Mouse (Mus musculus): ENCODE measurements around the gene Vamp9. TPM values are rescaled to one million over a fixed set of nuclear protein-coding genes. Genes with fewer than 3 reads are reported as not detected.

Gene Vamp9
- polyA plus RNA-seq, 1 experiment = not detected

DNA sequence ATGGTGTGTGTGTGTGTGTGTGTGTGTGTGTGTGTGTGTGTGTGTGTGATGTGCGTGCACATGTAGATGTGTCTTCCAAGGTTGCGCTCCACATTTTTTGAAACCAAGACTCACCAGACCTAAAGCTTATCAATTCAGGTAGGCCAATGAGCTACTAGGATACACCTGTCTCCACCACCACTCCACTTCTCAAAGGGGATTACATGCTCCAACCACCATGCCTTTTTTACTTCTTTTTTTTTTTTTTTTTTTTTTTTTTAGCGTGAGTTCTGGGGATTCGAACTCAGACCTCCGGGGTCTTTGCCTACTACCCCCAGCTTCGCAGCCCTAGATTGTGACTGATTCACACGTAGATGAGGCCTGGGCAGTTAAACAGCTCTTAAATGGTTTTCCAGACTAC lies 323 bp upstream of the Vamp9 start:
- Histone ChIP-seq H3K27ac (replicated peaks; ENCODE audit: low read depth, low read length) (no peak overlapping the region), H3K4me1 (ENCODE audit: control insufficient read depth, insufficient read depth, insufficient read length, low read length) (no peaks in the 10 kb centered on the region), H3K4me3 (ENCODE audit: insufficient read depth, low read depth, low read length) (no peak overlapping the region)

DNA sequence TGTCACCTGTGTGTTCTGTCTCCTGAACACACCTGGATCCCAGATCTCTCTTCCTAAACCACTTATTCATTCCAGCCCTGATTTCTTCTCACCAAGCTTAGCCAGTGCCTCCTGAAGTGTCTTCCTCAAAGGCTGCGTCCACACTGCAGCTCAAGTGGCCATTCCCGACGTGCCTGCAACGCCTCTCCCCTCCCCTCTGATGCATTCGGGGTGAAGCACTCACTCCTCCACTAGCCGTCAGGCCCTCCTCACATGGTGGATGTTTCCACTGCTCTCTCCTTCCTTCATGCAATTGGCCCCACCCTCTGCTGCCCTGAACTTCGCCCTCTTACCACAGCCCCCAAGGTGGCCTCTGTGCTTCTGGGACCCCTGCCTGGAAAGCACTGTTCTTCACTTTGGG lies 9.4 kb downstream of the Vamp9 start:
- Histone ChIP-seq H3K27ac (replicated peaks; ENCODE audit: low read depth, low read length) (no peak overlapping the region), H3K4me1 (ENCODE audit: control insufficient read depth, insufficient read depth, insufficient read length, low read length) (no peaks in the 10 kb centered on the region), H3K4me3 (ENCODE audit: insufficient read depth, low read depth, low read length) (no peak overlapping the region)

DNA sequence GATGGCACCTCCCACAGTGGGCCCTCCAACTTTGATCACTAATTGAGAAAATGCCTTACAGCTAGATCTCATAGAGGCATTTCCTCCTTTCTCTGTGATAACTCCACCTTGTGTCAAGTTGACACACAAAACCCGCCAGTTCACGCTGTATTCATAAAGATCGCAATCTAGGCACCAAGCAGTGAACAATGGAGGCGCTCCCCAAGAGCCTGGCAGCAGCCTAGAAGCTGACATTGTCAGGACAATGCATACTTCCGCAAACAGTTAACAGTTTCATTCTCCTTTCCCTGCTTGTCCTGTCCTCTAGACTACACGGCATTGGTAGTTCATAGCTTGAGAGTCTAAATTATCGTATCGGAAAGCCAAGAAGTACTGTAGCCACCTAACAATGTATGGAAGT lies 16.0 kb downstream of the Vamp9 start:
- H3K4me3 ChIP-seq (ENCODE audit: insufficient read depth, low read depth, low read length) = no peak overlapping the region
- H3K27ac ChIP-seq (replicated peaks; ENCODE audit: low read depth, low read length) = no peak overlapping the region
- H3K4me1 ChIP-seq (ENCODE audit: control insufficient read depth, insufficient read depth, insufficient read length, low read length) = no peaks in the 10 kb centered on the region

DNA sequence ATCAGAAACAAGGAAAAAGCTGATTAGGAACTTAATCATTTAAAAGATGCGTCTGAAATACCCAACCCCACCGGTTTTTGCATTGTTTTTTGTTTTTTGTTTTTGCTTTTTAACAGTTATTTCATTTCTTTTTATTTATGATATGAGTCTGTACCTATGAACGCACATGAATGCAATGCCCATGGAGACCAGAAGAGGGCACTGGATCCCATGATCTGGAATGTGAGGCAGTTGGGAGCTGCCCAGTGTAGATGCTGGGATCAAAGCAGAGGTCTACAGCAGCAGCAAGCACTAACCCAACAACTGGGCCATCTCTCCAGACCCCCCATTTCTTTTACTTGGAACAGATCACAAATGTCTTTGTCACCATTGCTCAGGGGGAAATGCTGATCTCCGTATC lies 21.9 kb downstream of the Vamp9 start:
- Histone ChIP-seq H3K27ac (replicated peaks; ENCODE audit: low read depth, low read length) (no peak overlapping the region), H3K4me3 (ENCODE audit: insufficient read depth, low read depth, low read length) (no peak overlapping the region), H3K4me1 (ENCODE audit: control insufficient read depth, insufficient read depth, insufficient read length, low read length) (no peaks in the 10 kb centered on the region)

DNA sequence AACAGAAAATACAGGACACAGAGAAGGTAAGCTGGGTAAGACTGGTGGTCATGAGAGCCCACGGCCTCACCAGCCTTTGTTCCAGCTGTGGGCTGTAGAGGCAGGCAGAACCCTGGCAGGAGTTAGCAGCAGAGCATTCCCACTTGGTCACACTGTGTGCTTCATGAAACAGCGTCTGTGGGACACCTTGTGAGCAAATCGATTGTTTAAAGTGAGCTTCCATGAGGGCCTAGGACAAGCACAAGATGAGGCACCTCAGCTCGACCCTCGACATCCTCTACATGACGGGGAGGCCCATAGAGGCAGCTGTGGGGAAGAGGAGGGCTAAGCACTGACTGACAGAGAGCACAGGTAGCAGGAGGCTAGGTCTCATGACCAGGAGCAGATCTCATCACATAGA lies 25.9 kb downstream of the Vamp9 start:
- H3K27ac ChIP-seq (replicated peaks; ENCODE audit: low read depth, low read length) = no peak overlapping the region
- no peaks in the 10 kb centered on the region for H3K4me1 ChIP-seq (ENCODE audit: control insufficient read depth, insufficient read depth, insufficient read length, low read length)
- H3K4me3 ChIP-seq (ENCODE audit: insufficient read depth, low read depth, low read length) = no peak overlapping the region

DNA sequence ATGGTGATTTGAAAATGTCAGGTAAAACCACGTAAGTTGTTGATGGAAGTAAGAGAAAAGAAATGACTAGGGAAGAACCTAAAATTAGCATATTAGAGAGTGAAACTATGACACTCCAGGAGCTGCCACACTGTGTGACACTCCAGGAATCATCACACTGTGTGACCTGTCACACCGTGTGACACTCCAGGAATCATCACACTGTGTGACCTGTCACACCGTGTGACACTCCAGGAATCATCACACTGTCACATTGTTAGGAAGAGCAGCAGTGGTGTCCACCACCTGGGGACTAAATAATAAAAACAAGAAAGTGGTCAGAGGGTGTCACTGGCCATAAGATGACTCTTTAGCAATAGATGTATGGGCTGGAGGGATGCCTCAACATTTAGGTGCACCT lies 33.4 kb downstream of the Vamp9 start:
- H3K27ac ChIP-seq (replicated peaks; ENCODE audit: low read depth, low read length) = no peak overlapping the region
- no peak overlapping the region for H3K4me3 ChIP-seq (ENCODE audit: insufficient read depth, low read depth, low read length)
- no peaks in the 10 kb centered on the region for H3K4me1 ChIP-seq (ENCODE audit: control insufficient read depth, insufficient read depth, insufficient read length, low read length)

DNA sequence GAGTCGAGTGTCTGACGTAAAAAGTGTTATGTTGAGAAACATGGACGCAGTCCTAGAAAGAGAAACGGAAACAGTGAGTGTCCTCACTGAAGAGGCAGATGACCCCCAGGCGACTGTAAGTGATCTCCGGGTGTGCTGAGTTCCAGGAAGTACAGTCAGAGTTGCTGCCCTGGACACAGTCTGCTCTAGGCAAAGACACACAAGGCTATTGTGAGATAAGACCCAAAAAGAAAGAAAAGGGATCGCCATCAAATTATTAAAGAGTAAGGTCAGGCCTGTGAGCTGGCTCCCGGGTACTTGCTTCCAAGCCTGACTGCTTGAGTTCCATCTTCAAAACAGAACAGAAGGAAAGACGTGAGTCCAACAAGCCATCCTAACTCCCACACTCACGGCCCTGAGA lies 35.2 kb downstream of the Vamp9 start:
- Histone ChIP-seq H3K4me1 (ENCODE audit: control insufficient read depth, insufficient read depth, insufficient read length, low read length) (no peaks in the 10 kb centered on the region), H3K27ac (replicated peaks; ENCODE audit: low read depth, low read length) (no peak overlapping the region), H3K4me3 (ENCODE audit: insufficient read depth, low read depth, low read length) (no peak overlapping the region)

DNA sequence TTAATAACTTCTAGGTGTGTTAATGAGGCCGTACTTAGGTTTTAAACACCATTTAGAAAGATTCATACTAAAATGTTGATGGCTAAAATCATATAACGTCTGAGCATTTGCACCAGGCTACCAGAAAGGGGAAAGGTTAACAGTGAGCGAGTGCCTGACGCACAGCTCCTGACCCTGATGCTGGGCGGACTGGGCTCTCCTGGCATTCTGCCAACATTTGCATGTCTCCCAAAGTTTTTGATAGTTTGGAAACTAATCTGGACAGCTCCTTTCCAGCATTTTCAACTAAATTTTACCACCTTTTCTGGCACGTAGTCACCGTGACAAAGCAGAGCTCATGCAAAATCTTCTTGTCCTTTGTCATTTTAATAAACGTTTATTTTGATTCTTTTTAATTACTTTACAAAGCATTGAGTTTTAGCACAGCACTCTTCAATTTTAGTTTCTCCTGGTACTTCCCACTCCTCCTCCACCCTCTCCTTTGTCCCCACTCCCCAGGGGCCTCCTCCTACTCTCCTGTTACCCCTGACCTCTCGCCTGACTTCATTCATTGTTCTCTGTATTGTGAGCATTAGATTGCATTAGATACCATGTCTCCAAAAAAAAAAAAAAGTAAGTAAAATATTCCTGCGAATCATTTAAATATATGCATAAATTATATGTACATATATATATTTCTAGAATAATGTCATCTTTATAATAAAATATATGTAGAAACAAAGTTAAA lies 35.9 kb downstream of the Vamp9 start:
- Histone ChIP-seq H3K4me3 (ENCODE audit: insufficient read depth, low read depth, low read length) (no peak overlapping the region), H3K27ac (replicated peaks; ENCODE audit: low read depth, low read length) (no peak overlapping the region), H3K4me1 (ENCODE audit: control insufficient read depth, insufficient read depth, insufficient read length, low read length) (no peaks in the 10 kb centered on the region)

DNA sequence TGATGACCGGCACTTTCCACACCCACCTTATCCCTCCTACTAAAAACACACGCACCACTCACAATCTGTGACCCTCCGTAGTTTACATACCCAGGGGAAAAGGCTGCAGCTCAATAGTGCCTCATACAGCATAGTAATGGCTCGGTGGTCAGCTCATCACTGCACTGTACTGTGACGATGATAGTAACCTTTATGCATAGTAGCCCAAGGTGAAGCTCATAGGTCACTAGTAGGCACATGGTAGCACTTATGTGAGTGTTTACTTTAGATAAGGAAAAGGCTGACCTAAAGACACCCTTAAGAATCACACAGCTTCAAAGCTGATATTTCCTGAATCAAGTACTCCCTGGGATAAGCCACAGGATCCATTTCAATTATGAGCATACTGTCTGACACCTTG lies 46.5 kb downstream of the Vamp9 start:
- H3K4me3 ChIP-seq (ENCODE audit: insufficient read depth, low read depth, low read length) = no peak overlapping the region
- H3K27ac ChIP-seq (replicated peaks; ENCODE audit: low read depth, low read length) = no peak overlapping the region
- H3K4me1 ChIP-seq (ENCODE audit: control insufficient read depth, insufficient read depth, insufficient read length, low read length) = no peaks in the 10 kb centered on the region

DNA sequence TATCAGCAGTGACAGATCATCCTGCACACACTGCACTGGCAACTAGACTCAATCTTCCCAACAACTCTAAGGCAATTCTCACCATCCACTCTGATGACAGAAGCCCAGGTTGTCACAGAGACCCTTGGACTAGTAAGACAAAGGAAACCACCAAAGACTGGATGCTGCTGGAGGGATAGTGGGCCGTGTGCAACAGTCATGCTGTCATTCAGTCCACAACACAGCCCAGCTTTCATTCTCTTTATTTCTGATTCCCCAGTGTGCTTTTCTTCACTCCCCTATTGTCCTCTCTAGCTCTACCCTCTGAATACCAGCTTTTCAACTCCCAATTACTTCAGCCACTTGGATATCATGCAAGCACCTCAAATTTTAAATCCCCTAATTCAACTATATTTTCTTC lies 47.8 kb downstream of the Vamp9 start:
- Histone ChIP-seq H3K27ac (replicated peaks; ENCODE audit: low read depth, low read length) (no peak overlapping the region), H3K4me1 (ENCODE audit: control insufficient read depth, insufficient read depth, insufficient read length, low read length) (no peaks in the 10 kb centered on the region), H3K4me3 (ENCODE audit: insufficient read depth, low read depth, low read length) (no peak overlapping the region)

DNA sequence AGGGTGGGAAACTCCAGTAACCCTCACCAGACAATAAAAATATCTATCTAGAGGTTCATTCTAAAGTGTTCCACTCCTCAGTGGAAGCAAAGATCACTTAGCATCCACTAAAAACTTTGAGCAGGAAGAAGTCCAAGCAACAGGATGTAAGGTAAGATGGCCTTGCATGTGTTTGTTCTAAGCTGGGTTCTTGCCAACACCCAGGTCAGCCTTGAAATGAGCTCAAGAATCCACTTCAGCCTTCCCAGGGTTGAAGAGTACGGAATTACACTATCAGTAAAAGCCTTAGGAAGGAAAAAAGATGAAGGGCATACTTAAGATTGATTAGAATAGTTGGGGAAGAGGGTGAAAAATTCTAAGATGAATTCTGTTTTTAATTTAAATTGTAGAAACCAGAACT lies 52.6 kb downstream of the Vamp9 start:
- Histone ChIP-seq H3K27ac (replicated peaks; ENCODE audit: low read depth, low read length) (no peak overlapping the region), H3K4me3 (ENCODE audit: insufficient read depth, low read depth, low read length) (no peak overlapping the region), H3K4me1 (ENCODE audit: control insufficient read depth, insufficient read depth, insufficient read length, low read length) (no peaks in the 10 kb centered on the region)

DNA sequence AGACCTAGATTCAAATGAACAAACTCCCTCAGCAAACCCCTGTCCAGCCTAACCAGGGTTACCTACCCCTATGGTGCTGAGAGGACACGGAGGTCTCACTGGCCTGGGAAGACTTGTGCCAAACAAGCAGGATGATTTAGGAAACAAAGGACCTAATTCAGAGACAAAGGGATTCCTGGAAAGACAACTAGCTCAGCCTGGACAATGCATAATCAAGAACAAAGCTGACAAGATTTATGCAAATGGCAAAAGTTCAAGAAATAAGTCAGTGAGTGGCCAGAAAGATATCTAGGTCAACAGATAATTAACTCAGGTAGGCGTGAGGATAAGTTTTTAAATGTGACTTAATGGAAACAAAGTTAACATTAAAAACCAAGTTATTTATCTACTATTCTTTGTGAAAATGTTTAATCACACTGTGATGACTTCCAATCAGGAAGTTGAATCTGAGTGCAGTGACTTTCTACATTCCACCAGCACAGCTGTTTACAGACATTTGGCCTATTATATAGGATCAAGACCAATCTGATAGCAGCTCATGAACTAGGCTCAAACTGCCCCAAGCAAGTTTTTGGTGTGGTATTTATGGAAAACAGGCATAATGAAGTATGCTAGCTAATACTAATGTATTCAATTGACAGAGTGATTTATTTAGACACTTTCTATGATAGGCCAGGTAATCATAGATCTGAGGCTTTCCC lies 53.3 kb downstream of the Vamp9 start:
- no peak overlapping the region for H3K4me3 ChIP-seq (ENCODE audit: insufficient read depth, low read depth, low read length)
- H3K4me1 ChIP-seq (ENCODE audit: control insufficient read depth, insufficient read depth, insufficient read length, low read length) = no peaks in the 10 kb centered on the region
- no peak overlapping the region for H3K27ac ChIP-seq (replicated peaks; ENCODE audit: low read depth, low read length)

DNA sequence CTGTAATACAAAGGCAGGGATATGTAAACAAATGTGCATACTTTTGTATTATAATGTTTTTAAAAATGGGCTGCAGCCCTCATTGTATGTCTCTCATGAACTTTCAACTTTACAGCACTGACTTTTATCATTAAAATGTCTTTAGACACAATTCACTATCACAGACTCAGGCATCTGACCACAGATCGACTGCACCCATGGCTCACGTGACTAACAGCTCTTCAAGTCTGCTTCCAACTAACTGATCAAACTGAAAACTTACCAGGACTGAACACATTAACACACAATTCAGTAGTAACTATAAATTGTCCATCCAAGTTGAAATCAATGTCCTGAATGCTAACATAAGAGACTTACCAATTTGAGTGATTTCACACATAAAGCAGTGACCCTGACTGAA lies 53.9 kb downstream of the Vamp9 start:
- H3K4me1 ChIP-seq (ENCODE audit: control insufficient read depth, insufficient read depth, insufficient read length, low read length) = no peaks in the 10 kb centered on the region
- H3K4me3 ChIP-seq (ENCODE audit: insufficient read depth, low read depth, low read length) = no peak overlapping the region
- no peak overlapping the region for H3K27ac ChIP-seq (replicated peaks; ENCODE audit: low read depth, low read length)

DNA sequence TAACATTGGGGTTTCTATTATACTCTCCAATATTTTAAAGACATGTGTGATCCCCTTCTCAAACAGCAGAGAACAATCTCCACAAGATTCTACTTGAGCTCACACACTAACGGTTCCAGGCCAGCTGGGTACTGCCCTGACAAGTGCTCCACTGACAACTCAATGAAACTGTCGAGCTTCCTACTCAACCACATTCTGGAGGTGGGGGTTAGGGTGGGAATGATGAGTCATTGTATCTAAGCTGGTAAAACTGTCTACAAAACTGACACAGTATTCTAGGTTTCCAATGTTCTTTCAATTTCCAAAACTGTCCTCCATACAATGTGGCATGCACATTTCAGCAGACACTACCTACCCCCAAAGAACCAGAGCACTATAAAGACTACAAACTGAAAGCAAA lies 67.9 kb downstream of the Vamp9 start:
- Histone ChIP-seq H3K4me1 (ENCODE audit: control insufficient read depth, insufficient read depth, insufficient read length, low read length) (peaks cover 13% of the 10 kb centered on the region), H3K27ac (replicated peaks; ENCODE audit: low read depth, low read length) (no peak overlapping the region), H3K4me3 (ENCODE audit: insufficient read depth, low read depth, low read length) (no peak overlapping the region)

DNA sequence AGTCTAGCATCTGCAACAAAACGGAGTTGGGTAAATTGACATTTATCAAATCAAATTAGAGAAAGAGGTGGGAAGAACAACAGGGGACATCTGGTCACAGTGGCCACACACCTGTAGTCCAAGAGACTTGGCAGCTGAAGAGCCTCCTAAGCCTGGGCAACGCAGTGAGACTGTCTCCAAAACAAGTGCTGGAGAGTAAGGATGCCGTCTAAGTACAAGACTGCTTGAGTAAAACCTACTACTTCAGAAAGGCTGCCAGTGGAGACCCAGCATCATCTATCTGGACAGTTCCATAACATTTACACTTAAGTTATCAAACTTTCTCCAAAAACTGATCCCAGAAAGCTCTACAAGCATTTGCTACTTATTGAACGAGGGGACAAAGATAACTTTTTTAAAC lies 69.0 kb downstream of the Vamp9 start:
- H3K27ac ChIP-seq (replicated peaks; ENCODE audit: low read depth, low read length) = no peak overlapping the region
- peaks cover 13% of the 10 kb centered on the region for H3K4me1 ChIP-seq (ENCODE audit: control insufficient read depth, insufficient read depth, insufficient read length, low read length)
- no peak overlapping the region for H3K4me3 ChIP-seq (ENCODE audit: insufficient read depth, low read depth, low read length)

DNA sequence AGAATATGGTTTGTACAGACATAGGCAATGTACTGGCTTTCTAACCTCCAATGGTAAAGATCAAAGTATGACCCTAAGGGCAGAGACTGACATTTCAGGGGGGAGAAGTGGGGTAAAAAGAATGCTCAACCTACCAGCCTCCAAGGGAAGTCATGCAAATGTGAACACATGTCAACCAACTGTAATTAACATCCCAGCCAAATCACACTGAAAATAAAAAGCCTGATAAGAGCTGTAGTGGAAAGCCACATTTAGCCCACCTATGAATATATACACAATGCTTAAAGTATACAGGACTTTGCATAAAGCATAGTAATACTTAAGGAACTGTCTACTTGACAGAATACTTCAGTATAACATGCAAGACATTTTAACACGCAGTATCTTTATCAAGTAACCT lies 69.7 kb downstream of the Vamp9 start:
- Histone ChIP-seq H3K27ac (replicated peaks; ENCODE audit: low read depth, low read length) (no peak overlapping the region), H3K4me3 (ENCODE audit: insufficient read depth, low read depth, low read length) (no peak overlapping the region), H3K4me1 (ENCODE audit: control insufficient read depth, insufficient read depth, insufficient read length, low read length) (peaks cover 13% of the 10 kb centered on the region)

Data from brown adipose tissue, adult 24 weeks (tissue).